Mouse (Mus musculus) layer of hippocampus, postnatal 14 days (tissue): Measurements from ENCODE around the gene Tacc3. TPM values are rescaled to one million over a fixed set of nuclear protein-coding genes. Genes with fewer than 3 reads are reported as not detected.

ENCODE experiments used
- DNase-seq, 2 experiments: peaks; one replicate each; pipeline ENCODE4 v3.0.0; 2021 to 2022; ENCODE audit warnings: low spot score in 2 of 2, mixed read lengths in 1 of 2
- long read RNA-seq, 2 experiments: library from polyadenylated mRNA; stranded (forward); transcript quantifications; one replicate each; pipeline ENCODE4 v2.0.0; 2021
- total RNA-seq, 2 experiments: library from RNA; stranded (reverse); gene quantifications; 2 replicates each; pipeline ENCODE4 v1.2.3; 2021

Gene Tacc3
- total RNA-seq = 10 to 100 TPM in 1 of 2 experiments, 1 to 10 TPM in 1; 9.8 to 12.0 TPM
- long read RNA-seq, experiment 1, partial matches to known transcripts = 0 of 14 reads
- long read RNA-seq, experiment 1, other reads (novel, unspliced or antisense) = 11 of 14 reads
- long read RNA-seq, experiment 2, partial matches to known transcripts = 1 of 10 reads
- long read RNA-seq, experiment 2, other reads (novel, unspliced or antisense) = 7 of 10 reads

GRCm38 (mm10) chr5:33657787-33658663, at the start of gene Tacc3, which contains the start of gene Tmem129:
Gene Tacc3 (plus strand): TSS chr5:33658128.
Gene Tmem129 (minus strand): TSS chr5:33658416.
- DNase-seq = peak; percentile 99

GRCm38 (mm10) chr5:33609226-33609625, 48.7 kb upstream of the Tacc3 start:
- no peak for DNase-seq

- no peak for DNase-seq
Measured at GRCm38 (mm10) chr5:33611795-33612194, 46.1 kb upstream of the Tacc3 start.

GRCm38 (mm10) chr5:33614391-33614790, 43.5 kb upstream of the Tacc3 start:
- no peak for DNase-seq

- no peak for DNase-seq
Measured at GRCm38 (mm10) chr5:33622671-33623070, 35.3 kb upstream of the Tacc3 start.

- DNase-seq = no peak
Measured at GRCm38 (mm10) chr5:33623766-33624165, 34.2 kb upstream of the Tacc3 start.

- DNase-seq = no peak
Measured at GRCm38 (mm10) chr5:33627968-33628367, 30.0 kb upstream of the Tacc3 start.

GRCm38 (mm10) chr5:33628820-33629300, 29.1 kb upstream of the Tacc3 start:
- peak in 1 of 2 experiments; percentile 44 for DNase-seq

- DNase-seq = peak; percentile 99 to 100
Measured at GRCm38 (mm10) chr5:33629301-33629987, 28.5 kb upstream of the Tacc3 start, which contains the start of the genes Fam53a and Gm9903. Gene Fam53a (minus strand): TSS chr5:33629635. Gene Gm9903 (plus strand): TSS chr5:33629925.

- DNase-seq = no peak
Measured at GRCm38 (mm10) chr5:33630061-33630460, 27.9 kb upstream of the Tacc3 start.

- no peak for DNase-seq
Measured at GRCm38 (mm10) chr5:33630615-33631014, 27.3 kb upstream of the Tacc3 start.

- no peak for DNase-seq
Measured at GRCm38 (mm10) chr5:33632526-33632925, 25.4 kb upstream of the Tacc3 start.

GRCm38 (mm10) chr5:33635361-33635760, 22.6 kb upstream of the Tacc3 start:
- DNase-seq = no peak

- DNase-seq = no peak
Measured at GRCm38 (mm10) chr5:33637606-33638350, 20.1 kb upstream of the Tacc3 start.

- DNase-seq = no peak
Measured at GRCm38 (mm10) chr5:33638826-33639225, 19.1 kb upstream of the Tacc3 start.

GRCm38 (mm10) chr5:33640652-33641051, 17.3 kb upstream of the Tacc3 start:
- DNase-seq = peak; percentile 32 to 57

- no peak for DNase-seq
Measured at GRCm38 (mm10) chr5:33651017-33651416, 6.9 kb upstream of the Tacc3 start.

- no peak for DNase-seq
Measured at GRCm38 (mm10) chr5:33651541-33651920, 6.4 kb upstream of the Tacc3 start.

- DNase-seq = peak; percentile 96 to 97
Measured at GRCm38 (mm10) chr5:33651921-33652782, 5.8 kb upstream of the Tacc3 start, which contains the start of gene Slbp. Gene Slbp (minus strand): TSS chr5:33652574.

- no peak for DNase-seq
Measured at GRCm38 (mm10) chr5:33652783-33653173, 5.2 kb upstream of the Tacc3 start.
